29 mouse cellular contexts compared by ENCODE assay signal in the genomic region with DNA sequence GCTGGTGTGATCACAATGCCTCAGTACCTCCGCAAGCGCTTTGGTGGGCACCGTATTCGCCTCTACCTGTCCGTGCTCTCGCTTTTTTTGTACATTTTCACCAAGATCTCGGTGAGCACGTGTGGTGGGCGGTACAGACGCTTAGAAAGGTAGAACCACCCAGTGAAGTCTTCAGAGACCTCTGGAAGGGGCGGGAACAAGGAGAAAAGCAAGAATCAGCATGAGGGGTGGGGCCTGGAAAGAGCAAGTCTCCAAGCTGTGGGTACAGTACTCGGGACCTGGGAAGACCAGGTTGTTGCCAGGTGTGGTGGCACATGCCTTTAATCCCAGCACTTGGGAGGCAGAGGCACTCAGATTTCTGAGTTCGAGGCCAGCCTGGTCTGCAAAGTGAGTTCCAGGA. TPM values are rescaled to one million over a fixed set of nuclear protein-coding genes. Genes with fewer than 3 reads are reported as not detected.
DNase-seq lines count a peak whose midpoint lies in the region; ATAC-seq lines count a peak whose summit lies in the region.
"Had no signal": no experiment of that assay in that cellular context is flagged by ENCODE, and none has a peak within 500 bp of the region (broad histone marks: within the 10 kb centered on the region; RNA-seq: fewer than 3 reads in every experiment).

No protein-coding gene starts in this region.

- no peak overlapping the region for H3K27ac ChIP-seq in kidney, embryonic 15.5 days
- H3K27ac ChIP-seq in kidney, embryonic 14.5 days (ENCODE audit: low read depth, low read length): no peak overlapping the region
- H3K27ac ChIP-seq: embryonic facial prominence, embryonic 12.5 days; embryonic facial prominence, embryonic 15.5 days; heart, adult 2 months; heart, embryonic 10.5 days; heart, embryonic 13.5 days; hindbrain, embryonic 10.5 days; hindbrain, embryonic 13.5 days had no signal

- H3K4me2 ChIP-seq in kidney, embryonic 15.5 days: no peak overlapping the region
- no peak overlapping the region for H3K4me2 ChIP-seq in kidney, embryonic 14.5 days (replicated peaks; ENCODE audit: low read depth, low read length)
- H3K4me2 ChIP-seq: embryonic facial prominence, embryonic 12.5 days; embryonic facial prominence, embryonic 15.5 days; heart, embryonic 13.5 days; hindbrain, embryonic 13.5 days had no signal

- no peaks in the 10 kb centered on the region for H3K9me3 ChIP-seq in kidney, embryonic 15.5 days (replicated peaks)
- no peaks in the 10 kb centered on the region for H3K9me3 ChIP-seq in kidney, embryonic 14.5 days (ENCODE audit: control insufficient read depth, low read length)
- H3K9me3 ChIP-seq: embryonic facial prominence, embryonic 12.5 days; embryonic facial prominence, embryonic 15.5 days; heart, embryonic 10.5 days; heart, embryonic 13.5 days; hindbrain, embryonic 10.5 days; hindbrain, embryonic 13.5 days had no signal

- H3K27me3 ChIP-seq in kidney, embryonic 15.5 days: no peaks in the 10 kb centered on the region
- H3K27me3 ChIP-seq in kidney, embryonic 14.5 days (ENCODE audit: control insufficient read depth, insufficient read depth, low read length): no peaks in the 10 kb centered on the region
- H3K27me3 ChIP-seq: embryonic facial prominence, embryonic 12.5 days; embryonic facial prominence, embryonic 15.5 days; heart, embryonic 13.5 days; hindbrain, embryonic 13.5 days had no signal

- H3K4me3 ChIP-seq in kidney, embryonic 15.5 days (replicated peaks): no peak overlapping the region
- H3K4me3 ChIP-seq in kidney, embryonic 14.5 days (ENCODE audit: low read length): no peak overlapping the region
- H3K4me3 ChIP-seq: embryonic facial prominence, embryonic 12.5 days; embryonic facial prominence, embryonic 15.5 days; heart, adult 2 months; heart, embryonic 10.5 days; heart, embryonic 13.5 days; hindbrain, embryonic 10.5 days; hindbrain, embryonic 13.5 days had no signal

- no peak overlapping the region for H3K9ac ChIP-seq in kidney, embryonic 15.5 days
- H3K9ac ChIP-seq in kidney, embryonic 14.5 days (ENCODE audit: low read depth, low read length): no peak overlapping the region
- H3K9ac ChIP-seq: embryonic facial prominence, embryonic 12.5 days; embryonic facial prominence, embryonic 15.5 days; forebrain, postnatal 0 days; heart, embryonic 13.5 days; hindbrain, embryonic 13.5 days had no signal

- H3K4me1 ChIP-seq in kidney, embryonic 15.5 days: no peaks in the 10 kb centered on the region
- H3K4me1 ChIP-seq in kidney, embryonic 14.5 days (ENCODE audit: control insufficient read depth, insufficient read depth, low read length): no peaks in the 10 kb centered on the region
- H3K4me1 ChIP-seq: embryonic facial prominence, embryonic 12.5 days; embryonic facial prominence, embryonic 15.5 days; hindbrain, embryonic 13.5 days had no signal

- H3K36me3 ChIP-seq in kidney, embryonic 15.5 days: peaks cover 18% of the 10 kb centered on the region
- peaks cover 12% of the 10 kb centered on the region for H3K36me3 ChIP-seq in kidney, embryonic 14.5 days (ENCODE audit: control insufficient read depth, insufficient read depth, low read length)

- 68% methylated on average over 13 of the region's 13 CpGs for WGBS in kidney, embryonic 15.5 days
- 71% methylated on average over 13 of the region's 13 CpGs for WGBS in kidney, embryonic 14.5 days

- no peak for ATAC-seq in kidney, embryonic 15.5 days (replicated peaks; ENCODE audit: low FRiP score)
- ATAC-seq in kidney, embryonic 14.5 days (ENCODE audit: low FRiP score, low TSS enrichment): no peak
- no peak for ATAC-seq in frontal cortex, adult (ENCODE audit: low TSS enrichment)
- ATAC-seq: forebrain, embryonic 14.5 days; forebrain, postnatal 0 days; hindbrain, embryonic 16.5 days had no signal

- peak; percentile 58 for DNase-seq in kidney, adult 11 months
- DNase-seq in kidney, adult 8-10 months: peak; percentile 57 to 58
- DNase-seq in ZHBTc4 (ENCODE audit: low read depth, low spot score): peak; percentile 56
- peak; percentile 58 to 71 for DNase-seq in kidney, postnatal 36 days
- DNase-seq in gastrocnemius, postnatal 4 days (ENCODE audit: low spot score in 2 of 2): no peak
- DNase-seq: adrenal gland, postnatal 10 days; cerebellum, adult 11 months; cerebellum, adult 2 months; cerebellum, adult 9-11 months; cerebellum, postnatal 25 days; forebrain, postnatal 0 days; gastrocnemius, postnatal 25 days; heart, adult 2 months had no signal

RNA-seq across cellular contexts. Expression of gene Slc5a2, which starts 1.9 kb away (rescaled TPM):
- polyA plus RNA-seq in kidney, embryonic 15.5 days (2015; fragmentation: Nextera tagmentation; extraction: Ambion mirVana): 5.6 and 8.4 TPM in 2 replicates
- polyA plus RNA-seq in kidney, embryonic 14.5 days (2014; fragmentation: Nextera tagmentation; extraction: Ambion mirVana): 1.1 and 2.2 TPM in 2 replicates
- total RNA-seq in gastrocnemius, postnatal 4 days (2021): not detected
- total RNA-seq: forebrain, postnatal 0 days; gastrocnemius, adult 8-10 months; gastrocnemius, postnatal 25 days; granulocyte monocyte progenitor cell, adult 5-6 weeks; heart, adult 2 months; heart, postnatal 25 days had no signal
- polyA plus RNA-seq: embryonic facial prominence, embryonic 15.5 days; forebrain, embryonic 14.5 days; heart, embryonic 13.5 days; hindbrain, embryonic 13.5 days had no signal

RNA-seq across cellular contexts. Expression of gene Tgfb1i1, which starts 20.8 kb away (rescaled TPM):
- 77.2 and 107 TPM in 2 replicates for polyA plus RNA-seq in kidney, embryonic 15.5 days (2015; fragmentation: Nextera tagmentation; extraction: Ambion mirVana)
- 44.3 and 61.7 TPM in 2 replicates for polyA plus RNA-seq in kidney, embryonic 14.5 days (2014; fragmentation: Nextera tagmentation; extraction: Ambion mirVana)
- 10 to 100 TPM; 47.0 to 48.0 TPM for total RNA-seq in gastrocnemius, postnatal 4 days (2021)
- total RNA-seq: CH12.LX, MEL had no signal

RNA-seq across cellular contexts. Expression of gene 9130023H24Rik, which starts 29.6 kb away (rescaled TPM):
- polyA plus RNA-seq in kidney, embryonic 15.5 days (2015; fragmentation: Nextera tagmentation; extraction: Ambion mirVana): 8.3 and 8.7 TPM in 2 replicates
- polyA plus RNA-seq in kidney, embryonic 14.5 days (2014; fragmentation: Nextera tagmentation; extraction: Ambion mirVana): 7.5 and 9.5 TPM in 2 replicates
- 1 to 10 TPM; 4.6 to 5.5 TPM for total RNA-seq in gastrocnemius, postnatal 4 days (2021)

RNA-seq across cellular contexts. Expression of gene Armc5, which starts 30.2 kb away (rescaled TPM):
- polyA plus RNA-seq in kidney, embryonic 15.5 days (2015; fragmentation: Nextera tagmentation; extraction: Ambion mirVana): 19.1 and 21.1 TPM in 2 replicates
- polyA plus RNA-seq in kidney, embryonic 14.5 days (2014; fragmentation: Nextera tagmentation; extraction: Ambion mirVana): 11.7 and 12.9 TPM in 2 replicates
- total RNA-seq in gastrocnemius, postnatal 4 days (2021): 10 to 100 TPM; 12.9 TPM

RNA-seq across cellular contexts. Expression of gene BC017158, which starts 30.6 kb away (rescaled TPM):
- 29.1 and 31.7 TPM in 2 replicates for polyA plus RNA-seq in kidney, embryonic 15.5 days (2015; fragmentation: Nextera tagmentation; extraction: Ambion mirVana)
- polyA plus RNA-seq in kidney, embryonic 14.5 days (2014; fragmentation: Nextera tagmentation; extraction: Ambion mirVana): 26.9 and 32.1 TPM in 2 replicates
- 10 to 100 TPM; 17.3 to 18.0 TPM for total RNA-seq in gastrocnemius, postnatal 4 days (2021)

Comparison
In these comparisons a context has a peak if more than half of its experiments do, and no peak if none do; other contexts are left out.
1. DNase-seq: peak in kidney, adult 11 months (single experiment), kidney, adult 8-10 months (2 of 2), ZHBTc4 (single experiment) and kidney, postnatal 36 days (2 of 2); none in gastrocnemius, postnatal 4 days (0 of 2).